Mouse (Mus musculus): ENCODE measurements around the gene Katnal1.
A peak's percentile ranks its signal among the peaks of the same experiment; 100 is the strongest.

Katnal1 gene

GRCm38 (mm10) chr5:148929116-148929449, at the start of gene Katnal1:
Gene Katnal1 (minus strand): TSS chr5:148929320.
- no peak for DNase-seq

- DNase-seq = no peak
Measured at GRCm38 (mm10) chr5:148978458-148979165, 49.5 kb upstream of the Katnal1 start.

GRCm38 (mm10) chr5:148977698-148978457, 48.8 kb upstream of the Katnal1 start:
- peak; percentile 57 to 61 for DNase-seq

- peak in 1 of 2 experiments; percentile 49 for DNase-seq
Measured at GRCm38 (mm10) chr5:148976876-148977275, 47.8 kb upstream of the Katnal1 start.

DNA sequence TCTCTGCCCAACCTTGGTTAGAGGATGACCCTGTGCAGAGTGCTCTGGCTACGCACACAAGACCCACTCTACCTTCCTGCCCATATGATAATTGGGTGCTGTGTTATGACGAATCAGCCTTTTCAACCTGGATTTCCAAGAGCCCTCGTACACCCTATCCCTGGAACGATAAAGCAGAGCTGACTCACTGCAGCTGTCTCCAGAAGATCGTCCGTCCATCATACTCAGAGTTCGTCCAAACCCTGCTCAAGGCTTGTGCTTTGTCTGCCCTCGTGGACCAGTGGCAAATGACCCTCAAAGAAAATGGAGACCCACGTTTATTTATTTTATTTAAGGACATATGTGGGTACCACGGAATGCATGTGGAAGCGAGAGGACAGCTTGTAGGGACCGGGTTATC, 45.9 kb upstream of the Katnal1 start:
- no peak for DNase-seq

DNA sequence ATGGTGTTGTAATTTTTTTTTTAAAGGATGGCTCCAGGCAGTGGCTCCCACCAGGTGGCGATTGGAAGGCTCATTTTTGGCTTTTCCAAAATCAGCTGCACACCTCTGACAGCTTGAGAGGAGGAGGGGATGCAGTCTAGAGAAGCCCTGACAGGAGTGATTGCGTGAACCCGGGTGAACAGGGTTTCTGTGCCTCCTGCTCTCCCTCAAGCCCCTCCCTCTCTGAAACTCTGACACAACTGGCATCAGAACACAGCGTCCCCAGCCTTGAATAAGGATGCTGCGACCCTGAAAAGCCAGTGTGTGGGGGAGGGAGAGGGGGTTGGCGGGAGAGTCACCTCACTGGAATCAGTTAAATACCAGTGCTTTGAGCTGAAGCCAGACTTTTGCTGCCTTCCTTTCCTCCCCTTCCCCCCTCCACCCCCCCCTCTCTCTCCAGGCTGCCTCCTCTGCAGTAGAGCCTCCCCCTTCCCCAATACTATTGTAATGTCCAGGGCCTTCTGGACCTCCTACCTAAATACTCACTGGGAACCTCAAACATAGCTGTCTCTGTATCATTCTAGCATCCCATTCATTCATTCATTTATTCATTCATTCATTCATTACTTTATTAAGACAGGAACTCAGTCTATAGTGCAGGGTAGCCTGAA, 44.0 kb upstream of the Katnal1 start:
- DNase-seq = no peak

DNA sequence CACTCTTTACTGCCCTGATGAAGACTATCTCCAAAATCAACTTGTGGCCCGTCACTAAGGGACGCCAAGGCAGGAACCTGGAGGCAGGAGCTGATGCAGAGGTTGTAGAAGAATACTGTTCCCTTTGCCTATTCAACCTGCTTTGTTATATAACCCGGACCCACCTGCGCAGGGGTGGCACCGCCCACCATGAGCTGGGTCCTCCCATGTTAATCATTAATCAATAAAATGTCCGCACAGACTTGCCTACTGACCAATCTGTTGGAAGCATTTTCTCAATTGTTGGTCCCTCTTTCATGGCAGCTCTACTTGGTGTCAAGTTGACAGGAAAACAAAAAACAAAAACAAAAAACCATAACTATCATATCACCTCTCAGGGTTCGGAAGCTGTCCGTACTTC, 43.0 kb upstream of the Katnal1 start:
- DNase-seq = no peak

DNA sequence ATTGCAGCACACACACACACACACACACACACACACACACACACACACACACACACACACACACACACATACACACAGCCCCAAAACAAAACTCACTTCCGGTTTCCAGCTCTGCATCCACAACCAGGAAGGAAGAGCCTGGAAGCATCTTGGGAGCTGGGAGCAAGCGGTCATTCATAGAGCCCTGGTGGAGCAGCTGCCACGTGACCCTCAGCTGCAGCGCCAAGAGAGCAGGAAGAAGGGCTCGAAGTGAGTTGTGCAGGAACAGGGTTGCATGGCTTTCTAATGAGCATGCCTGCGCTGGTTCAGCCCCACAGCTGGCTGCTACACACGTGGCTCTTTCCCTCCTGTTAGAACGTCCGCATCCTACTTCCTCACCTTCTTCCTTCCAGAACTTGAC, 40.5 kb upstream of the Katnal1 start:
- peak; percentile 56 to 76 for DNase-seq

GRCm38 (mm10) chr5:148968958-148969576, 39.9 kb upstream of the Katnal1 start:
- no peak for DNase-seq

GRCm38 (mm10) chr5:148968179-148968578, 39.1 kb upstream of the Katnal1 start:
- DNase-seq = no peak

DNA sequence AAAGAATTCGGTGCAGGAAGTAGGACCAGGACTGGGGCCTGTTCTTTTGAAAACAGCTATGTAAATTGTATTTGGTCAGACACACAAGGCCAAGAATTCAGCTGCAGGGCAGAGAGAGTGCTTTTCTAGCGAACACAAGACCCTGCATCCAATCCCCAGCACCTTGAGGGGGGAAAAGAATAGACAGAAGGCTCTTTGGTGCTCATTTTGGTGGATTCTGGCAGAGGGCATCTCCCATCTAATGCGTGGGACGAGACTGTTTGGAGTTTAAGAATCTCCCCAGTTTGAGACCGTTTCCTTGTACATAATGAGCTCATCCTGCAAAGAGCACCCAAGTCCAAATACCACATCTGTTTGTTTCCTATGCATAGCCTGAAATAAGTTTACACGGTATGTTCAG, 37.3 kb upstream of the Katnal1 start:
- DNase-seq = no peak

- DNase-seq = peak; percentile 65 to 85
Measured at GRCm38 (mm10) chr5:148965691-148966333, 36.7 kb upstream of the Katnal1 start.

GRCm38 (mm10) chr5:148965089-148965591, 36.0 kb upstream of the Katnal1 start:
- DNase-seq = no peak

- no peak for DNase-seq
Measured at GRCm38 (mm10) chr5:148964251-148964650, 35.1 kb upstream of the Katnal1 start.

GRCm38 (mm10) chr5:148960211-148960610, 31.1 kb upstream of the Katnal1 start:
- no peak for DNase-seq

GRCm38 (mm10) chr5:148959068-148959990, 30.2 kb upstream of the Katnal1 start:
- DNase-seq = peak; percentile 65 to 78

DNA sequence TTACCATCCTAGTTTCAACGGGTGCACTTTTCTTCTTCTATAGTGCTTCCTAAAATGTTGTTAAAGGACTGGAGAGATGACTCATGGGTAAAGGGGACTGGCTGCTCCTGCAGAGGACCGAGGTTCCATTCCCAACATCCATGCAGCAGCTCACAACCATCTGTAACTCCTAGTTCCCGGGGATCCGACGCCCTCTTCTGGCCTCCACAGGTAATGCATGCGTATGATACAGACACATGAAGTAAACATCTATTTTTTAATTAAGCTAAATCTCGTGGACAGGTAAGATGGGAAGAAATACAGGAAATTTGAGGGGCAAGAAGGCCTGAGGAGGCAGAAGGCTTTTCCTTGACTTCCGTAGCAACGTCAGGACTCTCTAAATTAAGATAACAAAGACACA, 29.2 kb upstream of the Katnal1 start:
- no peak for DNase-seq

DNA sequence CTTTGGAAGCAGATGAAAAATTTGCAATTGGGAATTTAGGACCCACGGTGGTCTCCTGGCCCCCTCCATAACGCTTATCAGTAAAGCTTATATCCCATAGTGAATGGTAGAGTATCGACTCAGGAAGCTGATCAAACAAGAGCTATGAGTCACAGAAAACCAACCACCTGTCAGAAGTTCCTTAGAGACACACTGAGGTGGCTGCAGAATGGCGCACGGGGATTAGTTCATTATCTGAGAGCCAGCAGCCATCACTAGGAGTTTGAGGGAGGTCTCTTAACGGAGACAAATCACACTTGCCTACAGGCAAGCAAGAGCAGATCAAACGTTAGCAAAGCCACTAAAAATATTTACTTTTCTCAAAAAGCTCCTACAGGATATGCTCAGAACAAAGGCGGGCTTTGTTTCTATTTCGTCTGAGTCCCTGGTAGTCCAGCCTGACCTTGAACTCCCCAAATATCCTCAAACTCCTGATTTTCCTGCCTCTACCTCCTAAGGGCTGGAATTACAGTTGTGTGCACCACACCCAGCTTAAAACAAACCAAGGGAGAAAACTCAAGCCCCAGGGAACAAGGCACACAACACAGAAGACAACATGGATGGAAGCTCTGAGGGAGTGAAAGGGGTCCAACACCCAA, 27.9 kb upstream of the Katnal1 start:
- no peak for DNase-seq

DNA sequence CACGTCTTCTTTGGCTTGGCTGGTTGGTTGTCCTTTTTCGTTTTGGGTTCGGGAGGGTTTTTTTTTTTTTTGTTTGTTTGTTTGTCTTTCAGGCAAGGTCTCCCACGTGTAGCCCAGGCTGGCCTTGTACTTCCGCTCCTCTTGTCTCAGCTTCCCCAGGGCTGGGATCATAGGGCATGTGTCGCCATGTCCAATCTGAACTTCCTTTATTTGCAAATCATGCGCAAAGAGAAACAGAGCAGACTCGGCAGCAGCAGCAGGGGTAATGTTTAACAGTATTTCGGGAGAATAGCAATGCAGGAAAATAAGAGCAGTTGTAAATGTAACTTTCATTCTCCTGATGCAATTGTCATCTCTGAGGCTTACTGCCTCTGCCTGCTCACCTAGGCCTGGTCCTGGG, 27.0 kb upstream of the Katnal1 start:
- no peak for DNase-seq

- DNase-seq = no peak
Measured at GRCm38 (mm10) chr5:148955575-148955974, 26.5 kb upstream of the Katnal1 start.
